In the genomic region with DNA sequence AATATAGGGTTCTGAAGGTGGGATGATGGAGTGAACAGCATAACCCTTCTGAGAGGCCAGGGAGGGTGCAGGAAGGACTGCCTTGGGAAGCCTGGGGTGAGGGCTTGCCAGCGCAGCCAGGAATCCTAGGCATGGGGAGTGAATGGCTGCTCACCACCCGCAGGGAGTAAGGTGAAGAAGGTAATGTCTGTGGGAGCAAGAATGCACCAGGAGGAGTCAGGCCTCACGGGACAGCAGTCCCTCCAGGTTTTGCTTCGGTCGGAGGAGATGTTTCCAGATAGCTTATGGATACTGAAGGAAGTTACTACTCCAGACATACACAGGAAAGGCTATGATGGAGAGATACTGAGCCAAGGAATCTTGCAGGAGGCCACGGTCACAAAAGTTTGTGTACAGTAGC, we compare ENCODE assay signal across 10 mouse cellular contexts. TPM values are rescaled to one million over a fixed set of nuclear protein-coding genes. Genes with fewer than 3 reads are reported as not detected.
DNase-seq lines count a peak whose midpoint lies in the region; ATAC-seq and TF ChIP-seq lines count a peak whose summit lies in the region.
"Had no signal": no experiment of that assay in that cellular context is flagged by ENCODE, and none has a peak within 500 bp of the region (broad histone marks: within the 10 kb centered on the region; RNA-seq: fewer than 3 reads in every experiment).

No protein-coding gene starts in this region.

- ATAC-seq in heart, embryonic 14.5 days (ENCODE audit: insufficient number of reproducible peaks, insufficient read depth, low FRiP score, low read depth), result no peak
- no peak for ATAC-seq in embryonic facial prominence, embryonic 14.5 days (ENCODE audit: low read depth)
- no peak for ATAC-seq in limb, embryonic 11.5 days (ENCODE audit: insufficient number of reproducible peaks, low FRiP score, low TSS enrichment, low read depth)
- ATAC-seq in megakaryocyte progenitor cell, adult 5-6 weeks (replicated peaks; ENCODE audit: poor library complexity), result no peak

- 20% methylated on average over 6 of the region's 6 CpGs for WGBS in heart, embryonic 14.5 days
- 30% methylated on average over 6 of the region's 6 CpGs for WGBS in embryonic facial prominence, embryonic 14.5 days
- 25% methylated on average over 6 of the region's 6 CpGs for WGBS in limb, embryonic 11.5 days

- H3K4me1 ChIP-seq in heart, embryonic 14.5 days (ENCODE audit: control insufficient read depth in 2 of 2, insufficient read depth in 2 of 2, low read length in 2 of 2), result peaks cover 5 to 8% of the 10 kb centered on the region in 2 experiments; a peak in 3 of 4 replicates
- H3K4me1 ChIP-seq in E14TG2a.4 (replicated peaks; ENCODE audit: low read depth, low read length), result peaks cover 17% of the 10 kb centered on the region
- H3K4me1 ChIP-seq in embryonic facial prominence, embryonic 14.5 days (ENCODE audit: control insufficient read depth, insufficient read depth, low read length), result no peaks in the 10 kb centered on the region
- H3K4me1 ChIP-seq in limb, embryonic 11.5 days (ENCODE audit: control insufficient read depth, insufficient read depth, low read length), result no peaks in the 10 kb centered on the region

- no peak overlapping the region for H3K27ac ChIP-seq in heart, embryonic 14.5 days (replicated peaks in 1 of 2; ENCODE audit: control insufficient read depth in 1 of 2, insufficient read depth in 1 of 2, low read depth in 2 of 2, low read length in 2 of 2)
- H3K27ac ChIP-seq in embryonic facial prominence, embryonic 14.5 days (replicated peaks; ENCODE audit: low read depth, low read length), result no peak overlapping the region
- no peak overlapping the region for H3K27ac ChIP-seq in limb, embryonic 11.5 days (replicated peaks; ENCODE audit: low read depth, low read length)
- H3K27ac ChIP-seq: liver, embryonic 14.5 days had no signal

- peaks cover 14% of the 10 kb centered on the region for H3K36me3 ChIP-seq in heart, embryonic 14.5 days (ENCODE audit: control insufficient read depth, insufficient read depth, low read length)
- H3K36me3 ChIP-seq in E14TG2a.4 (ENCODE audit: insufficient read depth, low read length), result no peaks in the 10 kb centered on the region
- H3K36me3 ChIP-seq in embryonic facial prominence, embryonic 14.5 days (ENCODE audit: control insufficient read depth, insufficient read depth, low read length), result no peaks in the 10 kb centered on the region
- H3K36me3 ChIP-seq in limb, embryonic 11.5 days (ENCODE audit: control insufficient read depth, insufficient read depth, low read length), result no peaks in the 10 kb centered on the region

- H3K4me2 ChIP-seq in heart, embryonic 14.5 days (ENCODE audit: low read length), result peak overlapping the region; percentile 76
- H3K4me2 ChIP-seq in embryonic facial prominence, embryonic 14.5 days (ENCODE audit: low read depth, low read length), result peak overlapping the region; percentile 95
- H3K4me2 ChIP-seq in limb, embryonic 11.5 days (ENCODE audit: low read depth, severe bottlenecking), result no peak overlapping the region; the same call in 1 of the 2 replicates

- DNase-seq in heart, postnatal 4 days, result no peak
- no peak for DNase-seq in embryonic facial prominence, embryonic 14.5 days (ENCODE audit: low spot score)
- DNase-seq in limb, embryonic 11.5 days (ENCODE audit: low spot score), result no peak
- DNase-seq in retina, postnatal 1 day, result no peak
- DNase-seq in adipocyte (ENCODE audit: low spot score), result no peak
- DNase-seq: right cerebral cortex, postnatal 14 days had no signal

- peak overlapping the region; percentile 49 to 63 for H3K4me3 ChIP-seq in heart, embryonic 14.5 days (ENCODE audit: control insufficient read depth in 1 of 2, insufficient read depth in 1 of 2, low read depth in 1 of 2, low read length in 2 of 2)
- H3K4me3 ChIP-seq in E14TG2a.4 (replicated peaks; ENCODE audit: low read length), result peak overlapping the region; percentile 76
- H3K4me3 ChIP-seq in embryonic facial prominence, embryonic 14.5 days (ENCODE audit: low read depth, low read length), result peak overlapping the region; percentile 67; the same call in 1 of the 2 replicates
- H3K4me3 ChIP-seq in limb, embryonic 11.5 days (ENCODE audit: low read depth, low read length), result peak overlapping the region; percentile 57; the same call in 1 of the 2 replicates

- H3K27me3 ChIP-seq in heart, embryonic 14.5 days (ENCODE audit: control insufficient read depth, insufficient read depth, low read length), result peaks cover 27% of the 10 kb centered on the region
- H3K27me3 ChIP-seq in E14TG2a.4 (ENCODE audit: insufficient read depth, low read length), result peaks cover 84% of the 10 kb centered on the region
- H3K27me3 ChIP-seq in embryonic facial prominence, embryonic 14.5 days (replicated peaks; ENCODE audit: control insufficient read depth, insufficient read depth, low read length), result peaks cover 46% of the 10 kb centered on the region
- peaks cover 39% of the 10 kb centered on the region for H3K27me3 ChIP-seq in limb, embryonic 11.5 days (ENCODE audit: control insufficient read depth, insufficient read depth, low read length)

- H3K9ac ChIP-seq in heart, embryonic 14.5 days (ENCODE audit: low read length), result peak overlapping the region; percentile 78; the same call in 1 of the 2 replicates
- H3K9ac ChIP-seq in embryonic facial prominence, embryonic 14.5 days (ENCODE audit: low read depth, low read length), result peak overlapping the region; percentile 75
- H3K9ac ChIP-seq in limb, embryonic 11.5 days (ENCODE audit: low read length), result no peak overlapping the region
- H3K9ac ChIP-seq: liver, embryonic 14.5 days had no signal

- no peaks in the 10 kb centered on the region for H3K9me3 ChIP-seq in heart, embryonic 14.5 days (ENCODE audit: control insufficient read depth, low read length)
- no peaks in the 10 kb centered on the region for H3K9me3 ChIP-seq in E14TG2a.4 (ENCODE audit: low read length)
- no peaks in the 10 kb centered on the region for H3K9me3 ChIP-seq in embryonic facial prominence, embryonic 14.5 days (ENCODE audit: control insufficient read depth, low read length)
- no peaks in the 10 kb centered on the region for H3K9me3 ChIP-seq in limb, embryonic 11.5 days (ENCODE audit: control insufficient read depth, low read length)

- no peak for TF ChIP-seq CTCF in E14TG2a.4 (conservative IDR thresholded peaks at IDR 0.05; ENCODE audit: low read length)

RNA-seq across cellular contexts. Expression of a gene that starts 0.8 kb away (rescaled TPM):
- 2.3 and 2.6 TPM in 2 replicates for polyA plus RNA-seq in heart, embryonic 14.5 days (2014; fragmentation: Nextera tagmentation; extraction: Ambion mirVana)
- 1 to 10 TPM; 2.1 to 2.3 TPM for total RNA-seq in heart, postnatal 4 days (2021)
- 0.42 and 0.50 TPM in 2 replicates for polyA plus RNA-seq in embryonic facial prominence, embryonic 14.5 days (2014; fragmentation: Nextera tagmentation; extraction: Ambion mirVana)
- 0.20 and 0.37 TPM in 2 replicates for polyA plus RNA-seq in limb, embryonic 11.5 days (2014; fragmentation: Nextera tagmentation; extraction: Ambion mirVana)
- total RNA-seq in megakaryocyte progenitor cell, adult 5-6 weeks (2015), result not detected in 2 replicates
- total RNA-seq in megakaryocyte progenitor cell, adult 5-6 weeks (2017), result 0.20 TPM in 1 of 2 replicates, not detected in the other

RNA-seq across cellular contexts. Expression of a gene that starts 16.2 kb away (rescaled TPM):
- 51.6 and 51.9 TPM in 2 replicates for polyA plus RNA-seq in heart, embryonic 14.5 days (2014; fragmentation: Nextera tagmentation; extraction: Ambion mirVana)
- total RNA-seq in heart, postnatal 4 days (2021), result 10 to 100 TPM; 45.1 to 47.6 TPM
- polyA plus RNA-seq in embryonic facial prominence, embryonic 14.5 days (2014; fragmentation: Nextera tagmentation; extraction: Ambion mirVana), result 41.4 and 46.8 TPM in 2 replicates
- polyA plus RNA-seq in limb, embryonic 11.5 days (2014; fragmentation: Nextera tagmentation; extraction: Ambion mirVana), result 46.9 and 49.0 TPM in 2 replicates
- total RNA-seq in megakaryocyte progenitor cell, adult 5-6 weeks (2015), result 27.4 and 29.7 TPM in 2 replicates
- total RNA-seq in megakaryocyte progenitor cell, adult 5-6 weeks (2017), result 38.0 and 38.6 TPM in 2 replicates

RNA-seq across cellular contexts. Expression of a gene that starts 30.1 kb away (rescaled TPM):
- polyA plus RNA-seq in heart, embryonic 14.5 days (2014; fragmentation: Nextera tagmentation; extraction: Ambion mirVana), result 14.0 and 16.4 TPM in 2 replicates
- total RNA-seq in heart, postnatal 4 days (2021), result 10 to 100 TPM; 10.0 to 10.2 TPM
- 18.3 and 18.5 TPM in 2 replicates for polyA plus RNA-seq in embryonic facial prominence, embryonic 14.5 days (2014; fragmentation: Nextera tagmentation; extraction: Ambion mirVana)
- 15.4 and 16.9 TPM in 2 replicates for polyA plus RNA-seq in limb, embryonic 11.5 days (2014; fragmentation: Nextera tagmentation; extraction: Ambion mirVana)
- 10.1 and 13.4 TPM in 2 replicates for total RNA-seq in megakaryocyte progenitor cell, adult 5-6 weeks (2015)
- 12.2 and 14.4 TPM in 2 replicates for total RNA-seq in megakaryocyte progenitor cell, adult 5-6 weeks (2017)
